ENCODE assay signal across 19 mouse cellular contexts in genomic region chr10:118988249-118988648, GRCm38 (mm10).
DNase-seq lines count a peak whose midpoint lies in the region; ATAC-seq lines count a peak whose summit lies in the region.
"Had no signal": no experiment of that assay in that cellular context is flagged by ENCODE, and none has a peak within 500 bp of the region (broad histone marks: within the 10 kb centered on the region; RNA-seq: fewer than 3 reads in every experiment).

No protein-coding gene starts in this region.

- 0 out of 2 replicates have a peak, but pooled peaks have one; percentile 18 for ATAC-seq in common myeloid progenitor, adult 5-6 weeks (replicated peaks; ENCODE audit: low read depth, poor library complexity, severe bottlenecking)
- ATAC-seq in cerebellum, adult (ENCODE audit: insufficient number of reproducible peaks, low FRiP score, low TSS enrichment) = no peak
- ATAC-seq: activated CD4-positive, CD25-positive, alpha-beta regulatory T cell, adult 4 months; midbrain, embryonic 15.5 days; Patski had no signal

- intact Hi-C loops in left cerebral cortex, postnatal 25 days (cut with DNase I) = no loop called here

- DNase-seq in left cerebral cortex, postnatal 25 days (ENCODE audit: low spot score in 2 of 2) = peak; percentile 6 to 19
- DNase-seq in left cerebral cortex, adult 18-20 months (ENCODE audit: low spot score in 2 of 2) = no peak
- DNase-seq in 3134 (ENCODE audit: extremely low read depth, insufficient read length, low spot score) (peak; percentile 78), 416B (ENCODE audit: low read depth) (peak; percentile 66)
- DNase-seq in embryo, embryonic 11 days = no peak
- DNase-seq: cerebellum, adult 11 months; cerebellum, postnatal 14 days; gastrocnemius, postnatal 10 days; heart, adult 2 months; kidney, adult 8-10 months; kidney, postnatal 4 days; retina, postnatal 1 day; spleen, adult 18-20 months; thymus, postnatal 25 days had no signal

Comparison
In these comparisons a context has a peak if more than half of its experiments do, and no peak if none do; other contexts are left out.
1. DNase-seq: peak in left cerebral cortex, postnatal 25 days (2 of 2), 3134 (single experiment) and 416B (single experiment); none in left cerebral cortex, adult 18-20 months (0 of 2) and embryo, embryonic 11 days (single experiment).